Mouse (Mus musculus) hindbrain, embryonic 11.5 days (tissue): ENCODE measurements at regions not wholly inside any gene's neighbourhood (a gene's known extent, or its start where the extent isn't known, plus 50 kb on each side); places are given as distances from the start of the nearest gene placed in this dataset.

Experiments used
- ATAC-seq: fragments of 200-750 bp; cut with Nextera tagmentation; 2 replicates; pipeline ENCODE4 v1.8.0; 2017; ENCODE audit warnings: mild to moderate bottlenecking, moderate TSS enrichment, moderate library complexity; ENCODE audit not compliant: low FRiP score
- DNase-seq: peaks from one replicate; pipeline ENCODE4 v3.0.0-alpha.2; 2015; ENCODE audit warnings: low spot score
- H3K27ac ChIP-seq: fragments of 300-500 bp; sonication (generic); 2 replicates; pipeline ENCODE4 v1.5.1; 2014; ENCODE audit warnings: mild to moderate bottlenecking, low read depth, low read length
- H3K27me3 ChIP-seq: fragments of 300-500 bp; sonication (generic); 2 replicates; pipeline ENCODE4 v1.6.1; 2014; ENCODE audit warnings: mild to moderate bottlenecking, low read length, moderate library complexity, mixed read lengths; ENCODE audit not compliant: control insufficient read depth, insufficient read depth
- H3K36me3 ChIP-seq: fragments of 300-500 bp; sonication (generic); 2 replicates; pipeline ENCODE4 v1.6.1; 2014; ENCODE audit warnings: mild to moderate bottlenecking, low read length, moderate library complexity, mixed read lengths; ENCODE audit not compliant: control insufficient read depth, insufficient read depth
- H3K4me1 ChIP-seq: fragments of 300-500 bp; sonication (generic); replicated peaks from 2 replicates; pipeline ENCODE4 v1.6.1; 2014; ENCODE audit warnings: low read length, mixed read lengths; ENCODE audit not compliant: control insufficient read depth, insufficient read depth
- H3K4me2 ChIP-seq: fragments of 300-500 bp; sonication (generic); replicated peaks from 2 replicates; pipeline ENCODE4 v1.6.1; 2014; ENCODE audit warnings: mild to moderate bottlenecking, low read depth, low read length
- H3K4me3 ChIP-seq: fragments of 300-500 bp; sonication (generic); 2 replicates; pipeline ENCODE4 v1.5.1; 2014; ENCODE audit warnings: low read depth, low read length
- H3K9ac ChIP-seq: fragments of 300-500 bp; sonication (generic); 2 replicates; pipeline ENCODE4 v1.6.1; 2014; ENCODE audit warnings: low read depth, low read length
- H3K9me3 ChIP-seq: fragments of 300-500 bp; sonication (generic); 2 replicates; pipeline ENCODE4 v1.6.1; 2016; ENCODE audit warnings: low read length; ENCODE audit not compliant: control insufficient read depth
- WGBS: fragments of 180-500 bp; shearing (Covaris S2); extraction: QIAGEN DNeasy Blood & Tissue Kit; methylation state at CpG from one replicate; pipeline ENCODE4 v1.1.7; 2014; 5-methylcytosine and 5-hydroxymethylcytosine counted together

DNA sequence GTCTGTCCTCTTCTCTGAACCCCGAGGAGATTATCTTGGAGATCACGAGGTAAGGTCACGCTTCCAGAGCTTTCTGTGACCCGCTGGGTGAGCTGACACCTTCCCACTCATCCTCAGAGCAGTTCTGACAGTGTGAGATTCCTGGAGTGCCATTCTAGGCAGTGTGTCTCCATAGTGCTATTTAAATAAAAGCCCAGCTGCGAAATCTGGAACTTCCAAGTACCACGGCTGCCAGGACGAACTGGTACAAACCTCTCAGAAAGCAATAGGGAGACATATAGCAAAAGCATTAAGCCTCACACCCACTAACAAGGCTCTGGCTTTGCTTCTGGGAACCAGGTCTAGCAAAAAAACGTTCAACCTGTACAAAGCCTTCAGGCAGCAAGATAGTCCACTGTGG is 261.4 kb upstream of the Cdyl start:
- ATAC-seq (no peak), DNase-seq (no peak)
- no peaks in the 10 kb centered on the region for H3K4me1 ChIP-seq
- H3K4me2 ChIP-seq = no peak overlapping the region
- no peaks in the 10 kb centered on the region for H3K9me3 ChIP-seq
- no peak overlapping the region for H3K9ac ChIP-seq
- 73% methylated on average over 8 of the region's 8 CpGs for WGBS
- no peaks in the 10 kb centered on the region for H3K36me3 ChIP-seq
- no peaks in the 10 kb centered on the region for H3K27me3 ChIP-seq
- no peak overlapping the region for H3K27ac ChIP-seq
- no peak overlapping the region for H3K4me3 ChIP-seq

DNA sequence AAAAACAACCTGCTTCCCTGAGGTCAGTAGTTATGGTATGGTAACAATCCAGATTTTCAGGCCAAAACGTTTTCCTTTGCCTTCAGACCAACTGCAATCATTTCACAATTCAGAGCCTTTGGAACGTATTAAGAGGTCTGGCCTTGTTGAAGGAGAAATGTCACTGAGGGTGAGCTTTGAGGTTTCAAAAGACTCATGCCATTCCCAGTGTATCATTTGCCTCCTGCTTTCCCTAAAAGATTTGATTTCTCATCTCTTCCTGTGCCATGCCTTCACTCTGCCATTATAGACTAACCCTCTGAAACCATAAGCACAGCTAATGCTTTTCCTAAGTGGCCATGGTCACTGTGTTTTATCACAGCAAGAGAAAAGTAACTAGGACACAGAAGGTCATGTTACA is 256.8 kb upstream of the Cdyl start:
- DNase-seq = no peak
- Histone ChIP-seq H3K36me3 (no peaks in the 10 kb centered on the region), H3K9me3 (no peaks in the 10 kb centered on the region), H3K27ac (no peak overlapping the region), H3K4me3 (no peak overlapping the region), H3K27me3 (no peaks in the 10 kb centered on the region), H3K4me1 (no peaks in the 10 kb centered on the region), H3K4me2 (no peak overlapping the region), H3K9ac (no peak overlapping the region)
- WGBS = 90% methylated on average over 2 of the region's 2 CpGs
- ATAC-seq = no peak

DNA sequence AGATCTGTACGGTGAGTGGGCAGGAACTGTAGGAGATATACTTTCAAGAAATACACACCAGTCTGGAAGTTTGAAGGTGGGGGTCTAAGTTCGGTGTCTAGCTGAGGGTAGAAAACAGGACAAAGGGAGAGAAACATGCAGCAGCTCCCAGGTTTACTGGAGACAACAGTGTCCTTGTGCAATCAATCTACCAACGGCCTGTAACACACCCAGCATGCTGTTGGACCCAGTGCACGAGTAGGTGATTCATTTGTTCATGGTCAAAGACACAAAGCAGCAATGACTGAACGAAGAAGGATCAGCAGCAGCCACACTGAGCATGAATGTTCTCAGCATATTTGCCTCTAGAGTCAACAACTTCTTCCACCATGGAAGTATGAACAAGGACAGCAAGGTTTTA is 255.2 kb upstream of the Cdyl start:
- H3K4me3 ChIP-seq = no peak overlapping the region
- no peaks in the 10 kb centered on the region for H3K4me1 ChIP-seq
- ATAC-seq (no peak), DNase-seq (no peak)
- H3K9me3 ChIP-seq = no peaks in the 10 kb centered on the region
- WGBS = 94% methylated on average over 5 of the region's 5 CpGs
- no peak overlapping the region for H3K9ac ChIP-seq
- no peak overlapping the region for H3K4me2 ChIP-seq
- no peak overlapping the region for H3K27ac ChIP-seq
- no peaks in the 10 kb centered on the region for H3K27me3 ChIP-seq
- no peaks in the 10 kb centered on the region for H3K36me3 ChIP-seq

DNA sequence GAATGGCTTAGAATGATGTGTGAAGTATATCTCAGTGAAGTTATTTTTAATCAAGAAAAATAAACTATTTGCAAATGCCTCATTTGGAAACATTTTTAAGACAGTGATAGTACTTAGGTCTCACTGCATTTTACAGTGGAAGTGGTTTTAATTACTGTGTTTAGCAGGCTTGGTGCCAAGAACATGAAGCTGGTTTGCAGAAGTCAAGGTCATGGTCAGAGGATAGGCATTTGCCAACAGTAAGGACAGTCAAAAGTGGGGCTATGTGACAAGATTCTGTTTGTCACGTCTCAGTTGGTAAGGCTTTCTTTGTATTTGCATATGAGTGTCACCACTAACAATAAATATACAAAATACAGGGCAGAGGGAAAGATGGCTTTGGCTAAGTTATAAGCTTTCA is 254.2 kb upstream of the Cdyl start:
- Histone ChIP-seq H3K9ac (no peak overlapping the region), H3K4me3 (no peak overlapping the region), H3K4me2 (no peak overlapping the region), H3K27me3 (no peaks in the 10 kb centered on the region), H3K36me3 (no peaks in the 10 kb centered on the region), H3K27ac (no peak overlapping the region), H3K9me3 (no peaks in the 10 kb centered on the region), H3K4me1 (no peaks in the 10 kb centered on the region)
- DNase-seq (no peak), ATAC-seq (no peak)
- WGBS = 79% methylated on average over 1 of the region's 1 CpGs

DNA sequence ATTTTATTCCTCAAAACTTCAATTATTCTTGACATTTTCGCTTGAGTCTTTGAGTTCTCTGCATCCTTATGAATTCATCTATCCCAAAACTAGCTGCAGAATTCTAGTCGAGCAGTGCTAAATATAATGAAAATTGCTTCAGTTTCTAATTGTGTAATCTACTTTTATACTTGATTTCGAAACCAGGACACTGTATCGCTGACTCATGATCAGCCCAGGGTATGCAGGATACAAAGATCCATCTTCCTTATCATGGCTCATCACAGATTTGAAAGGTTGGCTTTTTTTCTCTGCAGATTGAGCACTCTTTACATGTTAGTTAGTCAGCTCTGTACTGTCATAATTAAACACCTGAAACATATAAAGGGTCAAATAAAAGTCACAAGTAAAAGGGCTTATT is 242.1 kb upstream of the Cdyl start:
- Histone ChIP-seq H3K9ac (no peak overlapping the region), H3K4me3 (no peak overlapping the region), H3K27me3 (no peaks in the 10 kb centered on the region), H3K27ac (no peak overlapping the region), H3K4me1 (no peaks in the 10 kb centered on the region), H3K36me3 (no peaks in the 10 kb centered on the region), H3K4me2 (no peak overlapping the region), H3K9me3 (no peaks in the 10 kb centered on the region)
- ATAC-seq = no peak
- no peak for DNase-seq
- WGBS = 91% methylated on average over 4 of the region's 4 CpGs

DNA sequence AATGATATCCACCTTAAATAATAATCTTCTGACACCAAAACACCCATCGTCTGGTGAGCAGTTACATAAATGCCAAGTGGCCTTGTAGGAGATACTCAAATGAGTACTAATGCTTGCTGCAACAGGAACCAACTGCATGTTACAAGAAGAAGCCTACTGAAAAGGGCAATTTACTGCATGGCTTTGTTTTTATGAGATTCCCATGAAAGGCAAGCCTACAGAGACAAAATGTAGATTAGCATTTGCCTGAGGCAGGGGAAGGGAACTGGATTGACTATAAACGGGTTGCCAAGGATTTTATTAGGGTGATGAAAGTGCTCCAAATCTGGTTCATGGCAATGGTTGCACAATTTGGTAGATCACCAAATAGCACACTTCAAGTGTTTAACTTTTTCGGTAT is 239.6 kb upstream of the Cdyl start:
- WGBS = 85% methylated on average over 3 of the region's 3 CpGs
- no peaks in the 10 kb centered on the region for H3K4me1 ChIP-seq
- ATAC-seq = no peak

DNA sequence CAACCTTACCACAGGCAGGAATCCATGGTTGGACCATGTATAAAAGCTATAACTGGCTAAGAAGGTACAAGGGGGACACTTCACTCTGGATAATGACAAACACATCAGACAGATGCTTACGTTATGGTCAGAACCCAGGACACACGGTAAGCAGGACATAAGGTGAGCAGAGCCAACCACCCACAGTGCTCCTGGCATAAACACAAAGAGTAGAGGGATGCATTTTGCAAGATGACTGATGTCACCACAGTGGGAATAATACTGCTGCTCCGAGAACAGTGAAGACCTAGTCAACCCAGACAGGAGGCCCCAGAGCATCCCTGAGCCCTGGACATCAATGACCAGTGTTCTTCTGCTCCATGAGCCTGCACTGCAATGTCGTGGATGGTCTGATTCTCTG is 233.6 kb upstream of the Cdyl start:
- no peak overlapping the region for H3K27ac ChIP-seq
- H3K4me3 ChIP-seq = no peak overlapping the region
- no peaks in the 10 kb centered on the region for H3K36me3 ChIP-seq
- H3K27me3 ChIP-seq = no peaks in the 10 kb centered on the region
- H3K9me3 ChIP-seq = no peaks in the 10 kb centered on the region
- DNase-seq (no peak), ATAC-seq (no peak)
- H3K9ac ChIP-seq = no peak overlapping the region
- 85% methylated on average over 4 of the region's 4 CpGs for WGBS
- no peaks in the 10 kb centered on the region for H3K4me1 ChIP-seq
- no peak overlapping the region for H3K4me2 ChIP-seq

More for the DNA sequence above, 239.6 kb upstream of the Cdyl start:
- no peak overlapping the region for H3K4me3 ChIP-seq
- no peak overlapping the region for H3K9ac ChIP-seq
- H3K27me3 ChIP-seq = no peaks in the 10 kb centered on the region
- no peaks in the 10 kb centered on the region for H3K9me3 ChIP-seq
- H3K27ac ChIP-seq = no peak overlapping the region
- no peaks in the 10 kb centered on the region for H3K36me3 ChIP-seq
- H3K4me2 ChIP-seq = no peak overlapping the region
- DNase-seq = no peak

DNA sequence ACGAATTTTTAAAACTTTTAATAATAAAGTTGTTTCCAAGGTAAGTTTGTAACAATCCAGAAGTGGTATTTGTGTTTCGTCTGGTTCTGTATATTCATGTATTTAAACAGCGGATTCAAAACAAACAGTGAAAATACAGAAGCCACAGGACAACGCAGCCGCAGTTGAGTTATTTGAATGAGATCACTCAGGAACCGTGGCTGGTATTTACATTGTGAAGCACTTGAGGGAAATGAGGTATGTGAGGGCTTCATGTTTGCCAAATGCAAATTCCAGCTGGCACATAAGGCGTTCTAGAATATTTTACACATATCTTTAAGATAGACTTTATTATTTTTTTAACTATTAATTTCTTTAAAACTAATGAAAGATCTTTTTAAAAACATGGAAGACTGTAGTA is 224.5 kb upstream of the Cdyl start:
- no peak overlapping the region for H3K4me2 ChIP-seq
- DNase-seq (peak; percentile 4), ATAC-seq (no peak)
- no peaks in the 10 kb centered on the region for H3K9me3 ChIP-seq
- no peaks in the 10 kb centered on the region for H3K36me3 ChIP-seq
- H3K4me1 ChIP-seq = no peaks in the 10 kb centered on the region
- no peak overlapping the region for H3K27ac ChIP-seq
- H3K9ac ChIP-seq = no peak overlapping the region
- H3K4me3 ChIP-seq = no peak overlapping the region
- WGBS = 73% methylated on average over 7 of the region's 7 CpGs
- H3K27me3 ChIP-seq = no peaks in the 10 kb centered on the region

DNA sequence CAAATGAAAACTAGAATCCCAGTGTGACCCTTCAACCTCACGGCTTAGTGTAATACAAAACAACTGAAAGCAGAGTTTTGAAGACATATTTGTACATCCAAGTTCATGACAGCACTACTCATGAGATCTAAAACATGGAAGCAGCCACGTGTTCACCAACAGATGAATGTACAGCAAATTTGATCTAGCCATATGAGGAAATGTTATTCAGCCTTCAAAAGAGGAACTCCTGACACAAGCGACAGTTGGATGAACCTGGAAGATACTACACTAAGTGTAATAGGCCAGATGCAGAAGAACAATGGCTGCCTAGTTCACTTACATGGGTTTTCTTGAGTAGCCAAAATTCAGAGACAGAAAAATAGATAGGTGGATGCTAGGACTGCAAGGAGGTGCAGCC is 212.0 kb upstream of the Cdyl start:
- H3K9me3 ChIP-seq = no peaks in the 10 kb centered on the region
- H3K27ac ChIP-seq = no peak overlapping the region
- ATAC-seq (no peak), DNase-seq (no peak)
- H3K36me3 ChIP-seq = no peaks in the 10 kb centered on the region
- no peaks in the 10 kb centered on the region for H3K27me3 ChIP-seq
- 81% methylated on average over 3 of the region's 3 CpGs for WGBS
- no peaks in the 10 kb centered on the region for H3K4me1 ChIP-seq
- H3K4me2 ChIP-seq = no peak overlapping the region
- H3K4me3 ChIP-seq = no peak overlapping the region
- no peak overlapping the region for H3K9ac ChIP-seq
